Mouse (Mus musculus): ENCODE results near the gene Upk1b. TPM values are rescaled to one million over a fixed set of nuclear protein-coding genes. Genes with fewer than 3 reads are reported as not detected.
A peak's percentile ranks its signal among the peaks of the same experiment; 100 is the strongest.
"Not testable (repeated sequence)": the region's sequence is repeated elsewhere in the genome, so short reads cannot be mapped to it uniquely, and the experiment has no call there.

Upk1b gene
- 0.54 and 1.2 TPM in 2 replicates for total RNA-seq (2014; rRNA removed)
- 1.7 and 2.0 TPM in 2 replicates for polyA plus RNA-seq (2015; fragmentation: Nextera tagmentation; extraction: Ambion mirVana)

DNA sequence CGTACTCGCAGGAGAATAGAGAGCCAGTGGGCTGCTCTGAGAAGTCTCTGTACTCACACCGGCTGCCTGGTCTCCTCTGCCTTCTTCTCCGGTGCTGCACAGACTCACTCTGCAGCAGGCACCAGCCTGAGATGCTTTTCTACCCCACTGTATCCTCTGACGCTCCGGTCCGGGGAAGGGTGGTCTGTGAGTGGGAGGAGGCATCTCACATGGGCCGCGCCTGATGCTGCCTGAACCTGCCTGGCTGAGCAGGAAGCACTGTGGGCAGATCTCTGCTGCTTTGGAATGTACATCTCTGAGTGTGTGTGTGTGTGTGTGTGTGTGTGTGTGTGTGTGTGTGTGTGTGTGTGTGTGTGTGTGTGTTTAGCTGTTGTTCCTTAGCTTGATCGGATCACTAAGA, at the start of gene Upk1b:
TSS of gene Upk1b (minus strand) at position 238 of the 400 bp plus-strand sequence.
- Histone ChIP-seq H3K36me3 (ENCODE audit: insufficient read depth, low read length) (no peaks in the 10 kb centered on the region), H3K4me1 (ENCODE audit: insufficient read depth, low read length) (no peaks in the 10 kb centered on the region), H3K9me3 (ENCODE audit: low read length) (no peaks in the 10 kb centered on the region), H3K9ac (replicated peaks; ENCODE audit: low read length) (no peak within 1 kb of the TSS), H3K4me2 (ENCODE audit: low read depth, low read length) (no peak within 1 kb of the TSS), H3K4me3 (ENCODE audit: low read length) (no peak within 1 kb of the TSS), H3K27me3 (ENCODE audit: insufficient read depth, low read length) (no peaks in the 10 kb centered on the region), H3K27ac (no peak within 1 kb of the TSS)
- no peak for TF ChIP-seq CTCF (IDR thresholded peaks at IDR 0.05; ENCODE audit: low read depth)
- DNase-seq (ENCODE audit: low spot score) (no peak), ATAC-seq (no peak)
- WGBS: 47% methylated on average over 10 of the region's 10 CpGs

DNA sequence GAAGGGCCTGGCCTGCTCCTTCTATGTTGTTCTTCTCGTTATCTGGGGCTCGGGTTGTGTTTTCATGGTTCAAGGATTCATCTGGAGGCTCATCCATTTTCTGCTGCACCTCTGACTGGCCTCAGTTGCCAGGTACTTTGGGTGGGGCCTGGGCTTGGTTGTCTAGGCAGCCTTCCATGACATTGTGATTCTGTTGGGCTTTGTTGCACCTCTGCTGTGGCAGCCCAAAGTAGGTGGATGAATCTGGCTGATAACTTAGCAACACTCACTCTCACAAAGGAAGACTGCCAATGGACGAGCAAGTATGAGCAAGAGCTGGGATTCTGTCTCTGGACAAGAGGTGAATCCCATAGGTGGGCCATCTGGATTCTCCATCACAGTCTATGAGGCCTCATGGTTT, 28.5 kb upstream of the Upk1b start, which contains the start of gene 4930435E12Rik:
TSS of gene 4930435E12Rik (minus strand) at position 101 of the 400 bp plus-strand sequence.
- Histone ChIP-seq H3K36me3 (ENCODE audit: insufficient read depth, low read length) (no peaks in the 10 kb centered on the region), H3K9me3 (ENCODE audit: low read length) (no peaks in the 10 kb centered on the region), H3K27me3 (ENCODE audit: insufficient read depth, low read length) (no peaks in the 10 kb centered on the region), H3K4me3 (ENCODE audit: low read length) (no peak within 1 kb of the TSS), H3K4me2 (ENCODE audit: low read depth, low read length) (no peak within 1 kb of the TSS), H3K27ac (no peak within 1 kb of the TSS), H3K9ac (replicated peaks; ENCODE audit: low read length) (no peak within 1 kb of the TSS), H3K4me1 (ENCODE audit: insufficient read depth, low read length) (no peaks in the 10 kb centered on the region)
- 89% methylated on average over 3 of the region's 3 CpGs for WGBS
- no peak for DNase-seq (ENCODE audit: low spot score)
- TF ChIP-seq CTCF (IDR thresholded peaks at IDR 0.05; ENCODE audit: low read depth): no peak
- ATAC-seq: no peak

GRCm38 (mm10) chr16:38812521-38812920, 12.4 kb upstream of the Upk1b start:
- H3K4me1 ChIP-seq (ENCODE audit: insufficient read depth, low read length): no peaks in the 10 kb centered on the region
- TF ChIP-seq CTCF (IDR thresholded peaks at IDR 0.05; ENCODE audit: low read depth): peak; percentile 80
- no peaks in the 10 kb centered on the region for H3K9me3 ChIP-seq (ENCODE audit: low read length)
- no peak for ATAC-seq
- H3K27me3 ChIP-seq (ENCODE audit: insufficient read depth, low read length): no peaks in the 10 kb centered on the region
- no peak overlapping the region for H3K27ac ChIP-seq
- H3K4me3 ChIP-seq (ENCODE audit: low read length): no peak overlapping the region
- WGBS: 29% methylated on average over 8 of the region's 8 CpGs
- H3K9ac ChIP-seq (replicated peaks; ENCODE audit: low read length): no peak overlapping the region
- no peak overlapping the region for H3K4me2 ChIP-seq (ENCODE audit: low read depth, low read length)
- no peaks in the 10 kb centered on the region for H3K36me3 ChIP-seq (ENCODE audit: insufficient read depth, low read length)
- DNase-seq (ENCODE audit: low spot score): peak; percentile 86

DNA sequence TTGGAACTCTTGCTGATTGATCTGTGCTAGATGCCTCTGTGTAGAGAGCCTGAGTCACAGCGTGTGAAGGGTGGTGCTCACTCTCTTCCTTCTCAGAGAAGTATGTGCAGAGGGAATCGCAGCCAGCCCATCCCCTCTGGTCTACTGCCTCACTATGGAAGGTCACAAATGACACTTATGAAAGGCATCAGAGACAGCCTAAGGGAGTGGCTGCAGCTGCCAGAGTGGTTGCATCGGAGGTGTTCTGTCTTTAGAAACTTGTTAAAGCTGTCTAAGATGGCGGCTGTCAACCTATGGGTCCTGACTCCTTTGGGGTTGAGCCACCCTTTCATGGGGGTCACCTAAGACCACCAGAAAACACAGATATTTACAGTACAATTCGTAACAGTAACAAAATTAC, 10.1 kb upstream of the Upk1b start:
- ATAC-seq (no peak), DNase-seq (ENCODE audit: low spot score) (no peak)
- Histone ChIP-seq H3K27me3 (ENCODE audit: insufficient read depth, low read length) (no peaks in the 10 kb centered on the region), H3K4me1 (ENCODE audit: insufficient read depth, low read length) (no peaks in the 10 kb centered on the region), H3K27ac (no peak overlapping the region), H3K9ac (replicated peaks; ENCODE audit: low read length) (no peak overlapping the region), H3K4me3 (ENCODE audit: low read length) (no peak overlapping the region), H3K9me3 (ENCODE audit: low read length) (no peaks in the 10 kb centered on the region), H3K36me3 (ENCODE audit: insufficient read depth, low read length) (no peaks in the 10 kb centered on the region), H3K4me2 (ENCODE audit: low read depth, low read length) (no peak overlapping the region)
- 89% methylated on average over 5 of the region's 5 CpGs for WGBS
- TF ChIP-seq CTCF (IDR thresholded peaks at IDR 0.05; ENCODE audit: low read depth): no peak

- H3K36me3 ChIP-seq (ENCODE audit: insufficient read depth, low read length); H3K9me3 ChIP-seq (ENCODE audit: low read length); DNase-seq (ENCODE audit: low spot score); H3K4me1 ChIP-seq (ENCODE audit: insufficient read depth, low read length); H3K4me3 ChIP-seq (ENCODE audit: low read length); H3K27me3 ChIP-seq (ENCODE audit: insufficient read depth, low read length); H3K4me2 ChIP-seq (ENCODE audit: low read depth, low read length); H3K9ac ChIP-seq (replicated peaks; ENCODE audit: low read length); H3K27ac ChIP-seq; ATAC-seq: not testable (repeated sequence)
- WGBS: 86% methylated on average over 5 of the region's 5 CpGs
Observed at GRCm38 (mm10) chr16:38807796-38808195, 7.7 kb upstream of the Upk1b start.

DNA sequence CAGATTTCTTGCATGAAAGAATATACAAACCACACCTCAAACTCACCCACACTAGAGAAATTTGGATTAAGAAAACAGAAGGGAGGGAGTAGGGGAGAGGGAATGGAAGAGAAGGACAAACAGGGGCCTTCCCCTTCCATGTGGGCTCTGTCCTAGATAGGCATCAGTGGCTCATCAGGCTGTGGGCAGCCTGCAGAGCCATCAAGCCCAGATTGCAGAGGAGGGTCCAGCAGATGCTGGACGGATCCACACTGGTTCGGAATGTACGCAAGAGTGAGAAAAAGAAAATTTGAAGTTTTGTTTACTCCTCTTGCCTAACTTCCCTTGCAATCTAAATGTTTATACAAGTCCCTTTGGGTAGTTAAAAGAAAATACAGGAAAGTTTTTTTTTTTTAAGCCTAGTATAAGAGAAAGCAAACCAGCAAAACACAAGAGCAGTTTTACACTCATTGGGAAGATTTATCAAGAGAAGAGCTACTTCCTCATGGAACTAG, 1.1 kb downstream of the Upk1b start:
- DNase-seq (ENCODE audit: low spot score) (no peak), ATAC-seq (no peak)
- Histone ChIP-seq H3K9me3 (ENCODE audit: low read length) (no peaks in the 10 kb centered on the region), H3K4me3 (ENCODE audit: low read length) (no peak overlapping the region), H3K9ac (replicated peaks; ENCODE audit: low read length) (no peak overlapping the region), H3K4me1 (ENCODE audit: insufficient read depth, low read length) (no peaks in the 10 kb centered on the region), H3K27me3 (ENCODE audit: insufficient read depth, low read length) (no peaks in the 10 kb centered on the region), H3K4me2 (ENCODE audit: low read depth, low read length) (no peak overlapping the region), H3K27ac (no peak overlapping the region), H3K36me3 (ENCODE audit: insufficient read depth, low read length) (no peaks in the 10 kb centered on the region)
- no peak for TF ChIP-seq CTCF (IDR thresholded peaks at IDR 0.05; ENCODE audit: low read depth)
- WGBS: 92% methylated on average over 3 of the region's 3 CpGs

GRCm38 (mm10) chr16:38793120-38793519, 7.0 kb downstream of the Upk1b start:
- Histone ChIP-seq H3K27me3 (ENCODE audit: insufficient read depth, low read length) (no peaks in the 10 kb centered on the region), H3K4me3 (ENCODE audit: low read length) (no peak overlapping the region), H3K36me3 (ENCODE audit: insufficient read depth, low read length) (no peaks in the 10 kb centered on the region), H3K4me2 (ENCODE audit: low read depth, low read length) (no peak overlapping the region), H3K9me3 (ENCODE audit: low read length) (no peaks in the 10 kb centered on the region), H3K27ac (no peak overlapping the region), H3K4me1 (ENCODE audit: insufficient read depth, low read length) (no peaks in the 10 kb centered on the region), H3K9ac (replicated peaks; ENCODE audit: low read length) (no peak overlapping the region)
- 79% methylated on average over 6 of the region's 6 CpGs for WGBS
- DNase-seq (ENCODE audit: low spot score) (no peak), ATAC-seq (no peak)
- TF ChIP-seq CTCF (IDR thresholded peaks at IDR 0.05; ENCODE audit: low read depth): no peak
